Mouse (Mus musculus) gastrocnemius, adult 18-20 months (tissue): Measurements from ENCODE around the gene Tanc2. TPM values are rescaled to one million over a fixed set of nuclear protein-coding genes. Genes with fewer than 3 reads are reported as not detected.

Experiments used
- DNase-seq: peaks from one replicate; pipeline ENCODE4 v3.0.0; 2021; ENCODE audit warnings: low spot score
- total RNA-seq, 2 experiments: library from RNA; stranded (reverse); gene quantifications; 2 replicates each; pipeline ENCODE4 v1.2.3; 2021

Gene Tanc2
- total RNA-seq, 2 experiments from 2014 or later, result 7.0 to 7.8 TPM

DNA sequence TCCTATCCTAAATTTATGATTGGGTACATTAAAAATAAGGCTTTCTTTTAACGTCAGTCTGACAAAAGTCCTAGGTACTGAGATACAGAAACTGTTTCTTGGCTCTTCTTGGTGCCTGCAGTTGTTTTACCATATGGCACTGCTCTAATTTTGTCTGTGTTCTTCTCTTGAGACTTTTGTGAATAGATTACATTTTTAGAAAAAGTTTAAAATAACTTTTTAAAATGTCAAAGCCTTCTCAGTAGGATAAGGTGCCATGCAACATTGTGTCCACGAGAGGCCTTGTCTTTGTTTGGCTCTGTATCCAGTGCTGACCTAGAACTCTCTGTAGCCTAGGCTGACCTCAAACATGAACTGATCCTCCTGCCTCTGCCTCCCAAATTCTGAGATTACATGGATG is 238.4 kb downstream of the Tanc2 start:
- DNase-seq, result no peak

DNA sequence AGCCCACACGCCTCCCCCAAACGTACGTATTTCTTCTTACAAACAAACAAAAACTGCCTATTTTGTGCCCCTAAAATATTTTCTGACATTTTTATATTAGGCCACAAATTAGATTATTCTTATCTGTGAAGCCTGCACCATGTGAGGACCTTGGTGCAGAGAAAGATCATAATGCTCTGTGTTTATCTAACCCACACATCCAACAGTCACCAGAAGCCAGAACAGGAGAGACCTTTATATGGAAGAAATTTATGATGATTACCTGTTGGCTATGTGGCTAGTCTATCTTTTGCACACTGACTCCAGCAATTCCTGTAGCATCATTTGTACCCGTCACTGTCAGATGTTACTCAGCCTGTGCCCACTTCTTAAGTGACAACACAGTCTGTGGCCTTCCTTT is 245.4 kb downstream of the Tanc2 start:
- no peak for DNase-seq

DNA sequence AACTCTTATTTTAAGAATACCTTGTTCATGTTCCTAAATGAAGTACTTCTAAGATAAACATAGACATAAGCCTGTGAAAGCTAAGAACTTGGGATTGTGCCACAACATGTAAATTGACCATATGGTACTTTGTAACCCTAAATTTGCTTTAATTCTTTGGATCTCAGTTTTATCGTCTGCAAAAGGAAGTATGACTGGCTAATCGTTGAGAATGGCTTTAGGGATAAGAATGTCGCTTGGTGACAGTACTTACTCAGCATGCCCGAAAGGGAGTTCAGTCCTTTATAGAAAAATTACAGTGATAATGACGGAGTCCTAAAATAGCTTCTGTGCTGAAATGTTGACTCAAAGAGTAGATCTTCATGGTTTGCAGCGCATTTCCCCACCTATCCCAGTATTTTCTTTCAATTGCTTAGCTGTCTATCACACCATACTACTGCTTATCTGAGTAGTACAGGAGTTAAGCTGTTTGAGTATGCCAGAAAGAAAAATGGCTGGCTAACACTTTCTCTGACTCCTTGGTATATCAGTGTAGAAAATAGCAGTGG is 246.6 kb downstream of the Tanc2 start:
- DNase-seq, result no peak

DNA sequence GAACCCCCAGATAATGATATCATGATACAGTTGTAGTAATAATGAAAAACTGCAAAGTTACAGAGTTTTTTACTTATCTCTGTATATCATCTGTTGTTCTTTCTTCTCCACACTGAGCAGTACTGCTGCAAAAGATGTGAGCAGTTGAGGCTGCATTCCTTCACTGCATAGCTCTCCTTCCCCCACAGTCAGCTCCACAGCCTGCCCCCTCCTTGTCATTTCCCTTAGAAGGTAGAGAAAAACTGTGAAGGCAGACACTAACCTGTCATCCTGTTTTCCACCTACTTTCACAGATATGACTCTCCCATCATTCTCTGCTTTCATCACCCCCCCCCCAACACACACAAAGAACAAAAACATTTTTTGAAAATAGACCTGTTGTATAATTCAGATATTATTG is 248.2 kb downstream of the Tanc2 start:
- DNase-seq, result no peak

DNA sequence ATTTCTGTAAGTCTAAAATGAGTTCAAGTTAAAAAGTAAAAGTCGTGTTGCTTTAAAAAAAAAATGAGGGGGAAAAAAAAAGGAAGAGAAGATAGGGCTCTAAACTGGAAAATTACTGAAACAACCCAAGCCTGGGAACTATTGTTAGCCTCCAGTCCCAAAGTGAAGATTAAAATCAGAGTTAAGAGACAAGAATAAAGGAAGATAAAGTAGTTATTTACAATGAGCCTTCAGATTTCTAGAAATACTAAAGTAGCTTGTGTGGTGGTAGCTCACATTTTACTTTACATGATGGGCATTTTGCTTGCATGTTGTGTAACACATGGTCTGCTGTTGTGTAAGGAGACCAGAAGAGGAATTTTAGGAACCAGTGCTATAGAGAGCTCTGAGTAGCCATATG is 256.1 kb downstream of the Tanc2 start:
- DNase-seq, result no peak

DNA sequence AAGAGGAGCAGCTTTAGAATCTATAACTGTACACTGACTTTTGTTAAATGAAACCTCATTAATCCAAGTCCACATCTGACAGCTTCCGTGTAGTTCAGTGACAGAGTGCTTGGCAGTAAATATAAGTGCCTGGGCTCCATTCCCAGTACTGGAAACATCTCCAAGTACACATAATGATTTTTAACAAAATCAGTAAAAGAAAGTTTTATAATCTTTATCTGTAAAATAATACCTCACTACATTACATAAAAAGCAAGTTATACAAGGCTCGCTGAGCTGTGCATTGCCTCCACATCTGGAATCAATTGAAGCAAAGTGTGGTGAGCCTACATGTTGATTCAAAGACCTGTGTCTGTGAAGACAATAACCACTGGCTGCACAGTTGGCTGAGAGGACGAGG is 265.7 kb downstream of the Tanc2 start:
- no peak for DNase-seq

DNA sequence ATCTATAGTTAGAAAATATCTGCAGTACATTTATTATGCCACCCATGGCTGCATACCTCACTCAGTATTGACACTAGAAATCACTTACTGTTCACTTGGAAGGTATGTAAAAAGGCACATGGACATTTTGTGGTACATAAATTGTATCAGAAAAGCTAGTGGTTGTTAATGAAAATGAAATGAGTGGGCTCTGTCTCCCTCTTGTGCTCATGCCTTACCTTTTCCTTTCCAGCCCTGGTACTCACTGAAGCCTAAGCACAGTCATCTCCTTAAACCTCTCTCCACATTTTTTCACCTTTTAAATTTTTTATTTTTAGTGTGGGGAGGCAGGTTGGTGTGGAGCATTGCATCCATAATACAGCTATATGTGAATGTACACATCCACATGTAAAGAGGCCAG is 268.3 kb downstream of the Tanc2 start:
- no peak for DNase-seq

DNA sequence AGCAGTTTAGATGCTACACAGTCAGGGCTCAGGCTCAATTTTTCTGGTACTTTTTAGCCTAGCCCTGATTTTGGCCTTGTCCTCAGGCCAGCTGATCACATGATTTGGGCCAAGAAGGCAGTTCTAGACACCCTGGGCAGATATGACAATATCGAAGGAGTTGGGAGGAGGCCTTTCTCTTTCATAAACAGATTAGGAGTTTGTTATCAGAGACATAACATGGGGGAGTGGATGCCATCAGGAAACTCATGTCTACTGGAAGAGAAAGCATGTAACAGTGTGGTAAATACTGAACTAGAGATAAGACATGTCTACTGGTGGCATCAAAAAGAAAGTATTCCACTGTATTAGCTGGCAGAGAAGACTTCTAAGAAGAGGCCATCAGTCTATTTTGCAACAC is 295.8 kb downstream of the Tanc2 start:
- no peak for DNase-seq

DNA sequence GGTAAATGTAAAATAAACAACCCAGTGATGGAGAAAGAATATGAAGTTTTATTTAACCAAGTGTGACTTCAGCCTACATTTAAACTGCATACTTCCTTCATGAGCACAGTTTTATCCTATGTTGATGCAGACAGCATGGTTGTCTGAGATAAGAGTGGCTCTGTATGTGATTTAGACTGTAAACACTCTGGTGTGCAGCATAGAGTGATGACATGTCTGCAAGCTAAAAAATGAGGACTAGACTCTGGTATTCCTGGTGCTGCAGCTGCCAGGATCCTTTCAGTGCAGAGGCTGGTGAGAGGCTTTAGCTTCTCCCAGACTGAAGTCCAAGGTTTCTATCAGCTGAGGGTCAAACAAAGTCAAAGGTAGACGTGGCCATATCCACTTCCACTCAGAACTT is 297.5 kb downstream of the Tanc2 start:
- DNase-seq, result no peak

DNA sequence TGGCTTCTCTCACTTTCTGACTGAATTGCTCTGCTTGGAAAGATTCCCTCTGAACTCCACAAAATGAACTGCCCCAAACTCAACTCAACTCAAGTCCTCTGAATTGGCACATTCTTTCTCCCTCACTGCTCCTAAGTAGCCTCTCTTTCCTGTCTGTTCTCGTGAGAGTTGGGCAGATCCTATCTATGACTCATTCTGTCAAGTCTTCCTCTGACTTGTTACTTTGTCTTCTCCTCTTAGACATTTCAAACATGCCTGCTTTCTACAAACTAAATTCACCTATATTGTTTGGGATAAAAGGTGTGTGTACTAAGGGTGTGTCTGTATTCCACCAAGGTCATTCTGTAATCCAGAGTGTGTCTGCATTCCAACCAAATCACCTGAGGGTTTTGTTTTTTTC is 309.4 kb downstream of the Tanc2 start:
- DNase-seq, result no peak

DNA sequence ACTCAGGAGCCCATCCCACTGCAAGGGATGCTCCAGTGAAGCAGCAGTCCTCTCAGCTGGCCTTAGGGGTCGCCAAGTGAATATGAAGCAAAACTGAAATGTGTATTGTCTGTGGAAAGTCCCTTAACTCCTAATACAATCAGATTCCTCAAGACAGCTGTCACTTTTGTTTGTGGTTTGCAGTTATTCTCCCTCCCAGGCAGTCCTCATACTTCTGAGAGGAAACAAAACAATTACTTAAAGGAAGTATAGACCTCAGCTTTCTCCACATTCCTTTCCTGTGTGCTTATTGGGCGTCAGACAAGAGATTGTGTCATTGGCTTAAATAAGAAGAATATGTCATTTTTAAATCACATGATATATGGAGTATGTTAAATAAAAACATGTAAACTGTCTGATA is 311.7 kb downstream of the Tanc2 start:
- DNase-seq, result no peak

DNA sequence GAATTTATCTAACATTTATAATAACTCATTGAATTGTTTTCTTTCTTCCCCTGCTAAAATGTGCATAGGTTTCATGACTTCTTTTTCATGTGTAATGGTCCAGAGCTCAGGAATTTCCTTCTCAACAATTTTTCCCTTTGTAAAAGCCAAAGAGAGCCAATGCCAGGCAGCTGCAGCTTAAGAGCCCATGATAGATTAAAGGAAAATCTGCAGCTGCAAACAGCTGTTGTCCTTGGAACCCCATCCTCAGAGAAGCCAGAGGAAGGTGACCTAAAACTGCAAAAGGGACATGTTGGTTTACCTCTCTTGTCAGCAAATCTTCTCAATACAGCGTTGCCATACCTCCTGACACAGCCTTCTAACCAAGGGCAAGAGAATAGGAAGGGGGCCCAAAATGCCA is 313.2 kb downstream of the Tanc2 start:
- DNase-seq, result no peak

DNA sequence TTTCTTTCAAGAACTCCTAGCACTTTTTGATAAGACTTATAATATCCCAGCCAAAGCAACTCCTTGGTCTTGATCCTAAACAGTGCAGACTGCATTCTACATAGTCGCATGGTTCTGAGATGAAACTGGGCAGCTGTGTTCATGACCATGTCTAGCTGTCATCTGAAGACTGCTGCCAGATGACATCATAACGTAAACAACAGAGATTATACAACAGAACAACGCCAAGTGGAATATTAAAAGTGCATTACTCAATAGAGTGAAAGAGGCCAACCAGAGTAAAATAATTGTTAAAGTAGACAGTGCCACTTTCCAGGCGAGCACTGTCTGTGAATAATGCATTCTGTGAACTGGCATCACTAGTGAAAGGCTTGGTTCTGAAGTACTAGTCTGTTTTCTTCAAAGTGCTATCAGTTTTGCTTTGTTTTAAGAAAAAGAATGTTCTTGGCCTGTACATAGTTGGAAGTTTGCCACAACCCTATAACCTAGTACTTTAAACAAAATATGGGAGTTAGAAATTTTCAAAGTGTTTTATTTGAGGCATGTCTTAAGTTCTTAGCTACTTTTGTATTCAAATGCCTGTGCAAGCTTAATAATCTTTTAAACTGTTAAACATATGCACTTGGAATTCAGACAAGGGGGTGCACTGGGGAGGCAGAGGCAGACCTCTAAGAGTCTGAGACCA is 315.9 kb downstream of the Tanc2 start:
- no peak for DNase-seq

DNA sequence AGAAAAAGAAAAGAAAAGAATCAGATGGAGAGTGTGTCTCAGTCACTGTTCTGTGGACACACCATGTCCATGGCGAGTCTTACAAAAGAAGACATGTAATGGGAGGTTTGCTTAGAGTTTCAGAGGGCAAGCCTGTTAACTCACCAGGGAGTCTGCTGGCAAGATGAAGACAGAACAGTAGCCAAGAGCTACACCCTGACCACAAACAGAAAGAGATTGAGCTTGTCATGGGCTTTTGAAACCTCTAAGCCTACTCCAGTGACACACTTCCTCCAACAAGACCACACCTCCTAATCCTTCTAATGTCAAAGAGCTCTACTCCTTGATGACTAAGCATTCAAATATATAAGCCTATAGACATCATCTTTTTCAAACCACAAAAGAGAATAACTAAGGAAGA is 317.6 kb downstream of the Tanc2 start:
- no peak for DNase-seq

DNA sequence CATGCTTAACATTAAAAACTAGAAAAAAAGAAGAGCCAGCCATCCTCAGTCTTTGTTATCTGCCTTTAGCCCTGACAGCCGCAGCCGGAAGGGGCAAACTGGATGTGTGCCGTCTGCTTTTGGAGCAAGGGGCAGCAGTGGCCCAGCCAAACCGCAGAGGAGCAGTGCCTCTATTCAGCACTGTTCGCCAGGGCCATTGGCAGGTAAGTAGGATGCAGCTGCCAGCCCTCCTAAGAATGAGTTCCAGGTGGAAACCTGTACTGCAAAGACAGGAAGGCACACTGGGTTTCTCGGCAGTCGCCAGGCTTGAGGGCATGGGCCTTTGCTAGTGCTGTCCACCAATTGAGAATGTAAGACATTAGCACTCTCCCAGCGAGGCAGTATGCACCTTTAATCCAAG is 319.1 kb downstream of the Tanc2 start:
- no peak for DNase-seq

DNA sequence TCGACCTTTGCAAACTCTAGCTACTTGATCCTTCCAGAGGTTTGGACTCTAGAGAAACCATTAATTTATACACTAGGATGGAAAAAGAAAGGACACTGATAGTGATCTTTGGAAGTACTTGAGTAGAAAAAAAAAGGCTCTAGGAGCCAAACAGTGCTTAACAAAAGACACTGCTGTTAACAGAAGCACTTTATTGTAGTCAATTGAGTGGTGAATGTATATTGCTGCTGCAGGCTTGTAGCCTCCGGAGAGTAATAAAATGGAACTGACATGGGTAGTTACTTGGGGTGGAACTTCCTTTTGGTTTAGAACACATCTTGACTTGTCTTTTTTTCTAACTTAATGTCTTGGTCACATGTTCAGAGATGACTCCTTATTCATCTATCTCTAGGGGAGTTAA is 319.8 kb downstream of the Tanc2 start:
- no peak for DNase-seq

DNA sequence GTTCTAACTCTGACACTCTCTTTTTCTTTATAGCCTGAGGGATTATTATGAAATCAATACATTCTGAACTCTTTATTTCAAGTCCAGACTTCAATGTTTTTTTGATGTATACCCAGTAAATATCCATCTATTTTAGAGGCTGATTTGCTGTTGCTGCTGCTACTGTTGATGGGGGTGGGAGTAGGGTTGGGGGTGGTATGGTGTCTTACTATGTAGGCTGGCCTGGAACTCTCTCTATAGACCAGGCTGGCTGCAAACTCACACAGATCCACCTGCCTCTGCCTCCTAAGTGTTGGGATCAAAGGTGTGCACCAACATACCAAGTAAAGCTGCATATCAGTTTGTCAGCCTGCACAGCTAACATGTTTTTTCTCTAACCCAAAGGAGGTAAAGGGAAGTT is 321.4 kb downstream of the Tanc2 start:
- no peak for DNase-seq

DNA sequence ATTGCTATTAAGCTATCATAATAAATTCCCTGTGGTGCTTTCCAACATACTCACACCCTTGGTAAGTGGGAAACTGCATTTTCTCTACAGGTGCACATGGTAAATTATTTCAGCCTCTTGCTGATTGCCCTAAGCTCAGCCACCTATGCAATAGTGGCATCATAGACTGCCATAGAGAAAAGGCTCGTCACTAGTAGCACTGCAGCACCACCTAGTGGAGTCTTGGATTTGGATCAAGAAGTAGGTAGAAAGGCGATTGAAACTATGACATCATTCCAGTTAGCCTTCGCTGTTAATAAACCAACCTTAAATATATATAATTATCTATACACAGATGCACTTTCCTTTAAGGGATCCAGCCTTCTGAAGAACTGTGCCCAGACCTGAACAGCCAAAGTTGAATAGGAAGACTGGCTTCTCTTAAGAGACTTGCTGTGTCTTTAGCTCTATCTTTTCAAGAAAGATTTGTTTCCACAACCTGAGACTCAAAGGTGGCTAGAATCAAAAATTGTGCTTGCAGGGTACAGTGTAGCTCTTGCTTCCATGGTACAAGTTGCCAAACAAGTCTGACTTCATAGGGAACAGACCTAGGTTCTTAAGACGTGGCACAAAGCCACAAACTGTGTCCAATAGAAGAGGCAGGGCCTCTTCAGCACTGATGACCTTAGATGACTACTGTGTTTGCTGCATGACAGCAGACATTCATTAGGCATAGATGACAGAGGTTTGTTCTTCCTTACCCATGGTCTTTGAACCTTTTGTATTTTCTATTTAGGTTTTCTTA is 322.0 kb downstream of the Tanc2 start:
- peak; percentile 82 for DNase-seq

DNA sequence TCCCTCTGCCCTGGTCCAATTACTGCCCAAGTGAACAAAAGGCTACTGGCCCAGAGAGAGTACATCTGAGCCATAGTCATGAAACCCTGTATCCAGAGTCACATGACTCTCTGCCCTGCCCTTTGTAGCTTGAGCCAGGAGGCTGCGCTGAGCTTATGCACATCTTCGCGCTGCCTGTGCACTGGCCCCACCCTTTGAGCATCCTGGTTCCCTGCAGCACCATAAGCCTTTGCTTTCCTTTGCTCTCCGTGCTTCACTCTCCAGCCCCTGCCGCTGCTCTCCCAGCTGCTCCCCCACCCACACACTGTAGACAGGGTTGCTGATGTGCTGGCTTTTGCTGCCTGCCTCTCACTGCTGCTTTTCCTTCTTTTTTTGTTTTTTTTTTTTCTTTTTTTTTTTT is 323.8 kb downstream of the Tanc2 start:
- DNase-seq, result no peak

DNA sequence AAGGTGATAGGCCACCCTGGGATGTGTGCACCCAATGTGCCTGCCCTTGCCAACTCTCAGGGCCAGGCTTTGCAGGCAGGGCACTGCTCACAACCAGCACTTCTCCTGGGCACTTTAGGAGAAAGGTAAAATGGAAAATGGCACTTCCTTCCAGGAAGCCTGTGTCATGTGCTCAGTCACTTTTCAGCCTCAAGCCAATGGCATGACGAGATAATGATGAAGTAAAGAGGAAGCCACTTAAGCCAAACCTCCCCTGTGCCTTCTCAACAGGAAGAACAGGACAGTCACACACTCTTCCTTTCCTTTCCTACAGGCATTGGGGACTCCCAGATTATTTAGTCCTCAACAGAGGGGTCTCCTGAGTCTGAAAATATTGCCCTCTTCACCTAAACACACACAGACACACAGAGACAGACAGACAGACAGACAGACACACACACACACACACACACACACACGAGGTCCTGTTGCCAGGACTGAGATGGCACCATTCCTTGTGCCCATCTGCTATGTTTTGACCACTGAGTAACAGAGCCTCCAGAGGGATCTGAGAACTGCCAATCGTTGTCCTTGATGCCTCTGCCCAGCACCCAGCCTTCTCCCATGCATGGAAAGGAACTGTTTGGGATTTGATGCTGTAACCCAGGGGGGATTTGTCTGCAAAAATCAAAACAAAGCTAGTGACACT is 330.5 kb downstream of the Tanc2 start:
- no peak for DNase-seq

DNA sequence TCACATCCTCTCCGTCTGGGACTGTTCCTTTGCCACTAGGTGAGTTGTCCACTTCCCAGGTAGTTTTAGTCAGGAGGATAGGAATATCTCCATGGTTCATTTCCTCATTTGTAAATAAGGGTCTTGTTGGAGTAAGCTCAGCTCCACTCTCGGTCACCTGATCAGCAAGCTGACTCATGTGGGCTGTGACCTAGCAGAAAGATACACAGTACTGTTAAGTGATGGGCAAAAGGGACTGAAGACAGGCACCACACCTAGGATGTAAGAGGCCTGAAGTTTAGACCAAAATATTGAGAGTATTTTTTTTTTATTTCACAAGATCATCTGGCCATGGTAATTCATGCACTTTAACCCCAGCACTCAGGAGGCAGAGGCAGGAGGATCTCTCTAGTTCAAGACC is 331.1 kb downstream of the Tanc2 start:
- DNase-seq, result no peak

DNA sequence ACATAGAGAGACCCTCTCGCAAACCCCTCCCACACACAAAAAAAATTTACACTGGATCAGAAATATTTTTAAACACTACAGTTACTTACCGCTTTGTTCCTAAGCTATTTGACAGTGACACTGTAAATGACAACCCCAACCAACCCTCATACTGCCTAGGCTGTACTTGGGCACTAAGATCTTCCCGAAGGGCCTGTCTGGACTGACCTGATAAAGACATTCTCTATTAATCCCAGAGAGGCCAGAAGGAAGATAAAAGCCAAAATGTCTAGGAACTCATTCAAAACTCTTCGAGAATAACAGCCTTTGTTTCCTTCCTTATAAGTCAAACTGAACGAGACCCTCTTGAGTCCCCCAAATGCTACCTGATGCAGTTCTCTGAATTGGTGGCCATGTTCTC is 331.5 kb downstream of the Tanc2 start:
- DNase-seq, result no peak
